Mouse (Mus musculus): Measurements from ENCODE around the gene Upk1a. TPM values are rescaled to one million over a fixed set of nuclear protein-coding genes. Genes with fewer than 3 reads are reported as not detected.

Upk1a gene
- total and polyA plus RNA-seq, 3 experiments, result 0.47 to 10.9 (median 1.8) TPM

GRCm38 (mm10) chr7:30598786-30599185, 13.9 kb downstream of the Upk1a start, which contains the start of gene Zbtb32:
TSS of gene Zbtb32 (minus strand) at chr7:30598909.
- dilution Hi-C loops (cut with MboI; ENCODE audit: extremely low pct_ligation_motif_present, extremely low pct_unique_long_range_greater_than_20kb, low sequenced_read_pairs), result no loop called here
- H3K4me3 ChIP-seq (replicated peaks in 1 of 3; ENCODE audit: low read depth in 2 of 3, low read length in 2 of 3, poor library complexity in 1 of 3), result no peak within 1 kb of the TSS
- DNase-seq (ENCODE audit: extremely low read depth), result no peak
- no peak for TF ChIP-seq ZC3H11A (IDR thresholded peaks at IDR 0.05; ENCODE audit: low read depth, low read length)
- TF ChIP-seq HCFC1 (IDR thresholded peaks at IDR 0.05; ENCODE audit: low read depth, low read length), result no peak
- TF ChIP-seq UBTF (IDR thresholded peaks at IDR 0.05; ENCODE audit: low read depth, low read length), result no peak
- TF ChIP-seq MEF2A (IDR thresholded peaks at IDR 0.05; ENCODE audit: borderline replicate concordance, low read depth, low read length), result no peak
- no peak for TF ChIP-seq CHD2 (IDR thresholded peaks at IDR 0.05; ENCODE audit: low read length)
- 0 out of 2 replicates have a peak, but pooled peaks have one; percentile 31 for TF ChIP-seq POLR2AphosphoS2 (IDR thresholded peaks at IDR 0.05; ENCODE audit: low read depth, low read length)
- no peaks in the 10 kb centered on the region for H3K27me3 ChIP-seq (replicated peaks)
- H3K9ac ChIP-seq (ENCODE audit: insufficient read depth, low read depth), result no peak within 1 kb of the TSS
- peaks cover 2% of the 10 kb centered on the region for H3K79me2 ChIP-seq (replicated peaks; ENCODE audit: control insufficient read depth, extremely low read depth, insufficient read depth, poor library complexity, severe bottlenecking)
- peaks cover 3% of the 10 kb centered on the region for H3K9me3 ChIP-seq (replicated peaks; ENCODE audit: low read length)
- in situ Hi-C loops (cut with MboI; ENCODE audit: low pct_ligation_motif_present, low pct_unique_long_range_greater_than_20kb, low sequenced_read_pairs), result no loop called here
- H3K27ac ChIP-seq (ENCODE audit: insufficient read depth, low read depth), result no peak within 1 kb of the TSS
- peaks cover 0 to 17% of the 10 kb centered on the region in 2 experiments for H3K36me3 ChIP-seq (replicated peaks in 1 of 2; ENCODE audit: control insufficient read depth in 1 of 2, insufficient read depth in 1 of 2, low read length in 1 of 2)
- H3K4me1 ChIP-seq (ENCODE audit: control insufficient read depth in 1 of 2, insufficient read depth in 2 of 2), result peaks cover 20 to 29% of the 10 kb centered on the region in 2 experiments
- H3K4me2 ChIP-seq (ENCODE audit: insufficient read depth, low read depth, poor library complexity, severe bottlenecking), result no peak within 1 kb of the TSS

GRCm38 (mm10) chr7:30596811-30597210, 15.8 kb downstream of the Upk1a start:
- in situ Hi-C loops (cut with MboI; ENCODE audit: low pct_ligation_motif_present, low pct_unique_long_range_greater_than_20kb, low sequenced_read_pairs), result no loop called here
- Histone ChIP-seq H3K4me1 (ENCODE audit: control insufficient read depth in 1 of 2, insufficient read depth in 2 of 2) (peaks cover 16 to 39% of the 10 kb centered on the region in 2 experiments), H3K9ac (ENCODE audit: insufficient read depth, low read depth) (peak overlapping the region; percentile 17; the same call in 1 of the 2 replicates), H3K4me3 (replicated peaks in 1 of 3; ENCODE audit: low read depth in 2 of 3, low read length in 2 of 3, poor library complexity in 1 of 3) (no peak overlapping the region), H3K27me3 (replicated peaks) (no peaks in the 10 kb centered on the region), H3K9me3 (replicated peaks; ENCODE audit: low read length) (peaks cover 3% of the 10 kb centered on the region), H3K27ac (ENCODE audit: insufficient read depth, low read depth) (peak overlapping the region; percentile 9; the same call in 1 of the 2 replicates), H3K4me2 (ENCODE audit: insufficient read depth, low read depth, poor library complexity, severe bottlenecking) (0 out of 2 replicates have a peak overlapping the region, but pooled peaks have one; percentile 59), H3K79me2 (replicated peaks; ENCODE audit: control insufficient read depth, extremely low read depth, insufficient read depth, poor library complexity, severe bottlenecking) (peaks cover 12% of the 10 kb centered on the region), H3K36me3 (replicated peaks in 1 of 2; ENCODE audit: control insufficient read depth in 1 of 2, insufficient read depth in 1 of 2, low read length in 1 of 2) (peaks cover 0 to 4% of the 10 kb centered on the region in 2 experiments)
- DNase-seq (ENCODE audit: extremely low read depth), result no peak
- dilution Hi-C loops (cut with MboI; ENCODE audit: extremely low pct_ligation_motif_present, extremely low pct_unique_long_range_greater_than_20kb, low sequenced_read_pairs), result no loop called here
- TF ChIP-seq POLR2A (IDR thresholded peaks at IDR 0.05; ENCODE audit: low read depth, low read length), result no peak
- TF ChIP-seq RAD21 (IDR thresholded peaks at IDR 0.05; ENCODE audit: low read depth, low read length), result no peak
- no peak for TF ChIP-seq MYC (IDR thresholded peaks at IDR 0.05; ENCODE audit: low read depth, low read length)
- no peak for TF ChIP-seq PAX5 (IDR thresholded peaks at IDR 0.05; ENCODE audit: low read length)
- no peak for TF ChIP-seq JUN (IDR thresholded peaks at IDR 0.05; ENCODE audit: insufficient read depth, low read depth, low read length)

DNA sequence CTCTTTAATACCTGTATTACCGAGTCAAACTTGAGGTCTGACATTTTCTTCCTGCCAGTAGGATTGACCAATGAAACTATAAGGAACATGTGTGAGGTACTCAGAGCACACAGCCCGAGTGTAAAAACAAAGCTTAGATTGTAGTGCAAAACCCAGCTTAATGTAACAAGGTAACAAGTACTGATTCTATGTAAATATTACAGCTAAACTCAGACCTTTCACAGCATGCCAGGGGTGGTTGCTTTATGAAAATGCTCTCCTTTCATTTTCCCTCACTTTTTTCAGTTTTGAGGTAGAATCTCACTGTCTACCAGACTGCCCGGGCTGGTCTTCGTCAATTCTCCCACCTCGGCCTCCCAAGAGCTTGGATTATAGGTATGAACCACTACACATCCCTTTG, 16.6 kb downstream of the Upk1a start:
- Histone ChIP-seq H3K4me2 (ENCODE audit: insufficient read depth, low read depth, poor library complexity, severe bottlenecking) (peak overlapping the region; percentile 59), H3K9me3 (replicated peaks; ENCODE audit: low read length) (peaks cover 3% of the 10 kb centered on the region), H3K79me2 (replicated peaks; ENCODE audit: control insufficient read depth, extremely low read depth, insufficient read depth, poor library complexity, severe bottlenecking) (peaks cover 19% of the 10 kb centered on the region), H3K4me3 (replicated peaks in 1 of 3; ENCODE audit: low read depth in 2 of 3, low read length in 2 of 3, poor library complexity in 1 of 3) (no peak overlapping the region), H3K27ac (ENCODE audit: insufficient read depth, low read depth) (peak overlapping the region; percentile 100; the same call in 1 of the 2 replicates), H3K9ac (ENCODE audit: insufficient read depth, low read depth) (peak overlapping the region; percentile 46), H3K4me1 (ENCODE audit: control insufficient read depth in 1 of 2, insufficient read depth in 2 of 2) (peaks cover 16 to 39% of the 10 kb centered on the region in 2 experiments), H3K36me3 (replicated peaks in 1 of 2; ENCODE audit: control insufficient read depth in 1 of 2, insufficient read depth in 1 of 2, low read length in 1 of 2) (peaks cover 0 to 4% of the 10 kb centered on the region in 2 experiments), H3K27me3 (replicated peaks) (no peaks in the 10 kb centered on the region)
- DNase-seq (ENCODE audit: extremely low read depth), result no peak
- dilution Hi-C loops (cut with MboI; ENCODE audit: extremely low pct_ligation_motif_present, extremely low pct_unique_long_range_greater_than_20kb, low sequenced_read_pairs) (no loop called here), in situ Hi-C loops (cut with MboI; ENCODE audit: low pct_ligation_motif_present, low pct_unique_long_range_greater_than_20kb, low sequenced_read_pairs) (no loop called here)
- no peak for TF ChIP-seq MEF2A (IDR thresholded peaks at IDR 0.05; ENCODE audit: borderline replicate concordance, low read depth, low read length)
- 0 out of 2 replicates have a peak, but pooled peaks have one; percentile 16 for TF ChIP-seq MAFK (IDR thresholded peaks at IDR 0.05; ENCODE audit: insufficient replicate concordance, low read length)
- TF ChIP-seq BHLHE40 (IDR thresholded peaks at IDR 0.05; ENCODE audit: low read depth, low read length), result 0 out of 2 replicates have a peak, but pooled peaks have one; percentile 19
- peak; percentile 32; the same call in 1 of the 2 replicates for TF ChIP-seq SIN3A (IDR thresholded peaks at IDR 0.05; ENCODE audit: low read length)
- TF ChIP-seq ZNF384 (IDR thresholded peaks at IDR 0.05; ENCODE audit: low read depth, low read length), result peak; percentile 35; the same call in 1 of the 2 replicates
- TF ChIP-seq UBTF (IDR thresholded peaks at IDR 0.05; ENCODE audit: low read depth, low read length), result no peak
- TF ChIP-seq TCF12 (IDR thresholded peaks at IDR 0.05; ENCODE audit: low read depth, low read length), result 0 out of 2 replicates have a peak, but pooled peaks have one; percentile 33
- TF ChIP-seq EP300 (IDR thresholded peaks at IDR 0.05; ENCODE audit: low read length), result peak; percentile 67
- TF ChIP-seq MAX (IDR thresholded peaks at IDR 0.05; ENCODE audit: low read length), result peak; percentile 52; the same call in 1 of the 2 replicates
- TF ChIP-seq MXI1 (IDR thresholded peaks at IDR 0.05; ENCODE audit: low read depth, low read length), result 0 out of 2 replicates have a peak, but pooled peaks have one; percentile 27
- no peak for TF ChIP-seq MAZ (IDR thresholded peaks at IDR 0.05; ENCODE audit: low read depth, low read length)
- peak; percentile 65 for TF ChIP-seq IRF4 (IDR thresholded peaks at IDR 0.05; ENCODE audit: low read depth, low read length)
- no peak for TF ChIP-seq NELFE (IDR thresholded peaks at IDR 0.05; ENCODE audit: low read depth, low read length)

Data from CH12.LX (cell line).